Mouse (Mus musculus) kidney, embryonic 16.5 days (tissue): Measurements from ENCODE around the gene Kif16b. TPM values are rescaled to one million over a fixed set of nuclear protein-coding genes. Genes with fewer than 3 reads are reported as not detected.

Experiments used
- ATAC-seq: fragments of 200-750 bp; cut with Nextera tagmentation; 2 replicates; pipeline ENCODE4 v1.8.0; 2017; ENCODE audit warnings: moderate TSS enrichment; ENCODE audit not compliant: low FRiP score, low TSS enrichment
- H3K27ac ChIP-seq: fragments of 300-500 bp; sonication (generic); 2 replicates; pipeline ENCODE4 v1.5.1; 2014; ENCODE audit warnings: low read length
- H3K27me3 ChIP-seq: fragments of 300-500 bp; sonication (generic); 2 replicates; pipeline ENCODE4 v1.6.1; 2014; ENCODE audit warnings: low read length, control low read depth, mixed read lengths; ENCODE audit not compliant: insufficient read depth
- H3K36me3 ChIP-seq: fragments of 300-500 bp; sonication (generic); 2 replicates; pipeline ENCODE4 v1.6.1; 2014; ENCODE audit warnings: low read length, control low read depth, mixed read lengths; ENCODE audit not compliant: insufficient read depth
- H3K4me1 ChIP-seq: fragments of 300-500 bp; sonication (generic); 2 replicates; pipeline ENCODE4 v1.6.1; 2014; ENCODE audit warnings: low read length, control low read depth, mixed read lengths; ENCODE audit not compliant: insufficient read depth
- H3K4me2 ChIP-seq: fragments of 300-500 bp; sonication (generic); replicated peaks from 2 replicates; pipeline ENCODE4 v1.6.1; 2014; ENCODE audit warnings: low read depth, low read length
- H3K4me3 ChIP-seq: fragments of 300-500 bp; sonication (generic); 2 replicates; pipeline ENCODE4 v1.5.1; 2014; ENCODE audit warnings: mild to moderate bottlenecking, low read length
- H3K9ac ChIP-seq: fragments of 300-500 bp; sonication (generic); replicated peaks from 2 replicates; pipeline ENCODE4 v1.6.1; 2014; ENCODE audit warnings: low read length
- H3K9me3 ChIP-seq: fragments of 300-500 bp; sonication (generic); 2 replicates; pipeline ENCODE4 v1.6.1; 2016; ENCODE audit warnings: low read length, control low read depth
- WGBS: fragments of 180-500 bp; shearing (Covaris S2); extraction: QIAGEN DNeasy Blood & Tissue Kit; methylation state at CpG from one replicate; pipeline ENCODE4 v1.1.7; 2014; 5-methylcytosine and 5-hydroxymethylcytosine counted together
- polyA plus RNA-seq: library from polyadenylated mRNA; unstranded; fragments of >200 nt; fragmentation: Nextera tagmentation; extraction: Ambion mirVana; gene quantifications from 2 replicates; pipeline ENCODE4 v1.2.1, GENCODE M21; 2015

The Kif16b gene
- polyA plus RNA-seq, 1 experiment from 2014 or later, result 18.2 TPM

GRCm38 (mm10) chr2:142693461-142693860 lies 207.9 kb downstream of the Kif16b start:
- H3K4me1 ChIP-seq, result no peaks in the 10 kb centered on the region
- no peaks in the 10 kb centered on the region for H3K27me3 ChIP-seq
- no peak overlapping the region for H3K4me3 ChIP-seq
- H3K27ac ChIP-seq, result no peak overlapping the region
- no peak overlapping the region for H3K9ac ChIP-seq
- no peak overlapping the region for H3K4me2 ChIP-seq
- 90% methylated on average over 1 of the region's 1 CpGs for WGBS
- no peaks in the 10 kb centered on the region for H3K36me3 ChIP-seq
- no peak for ATAC-seq
- H3K9me3 ChIP-seq, result no peaks in the 10 kb centered on the region

- no peak overlapping the region for H3K4me3 ChIP-seq
- no peaks in the 10 kb centered on the region for H3K36me3 ChIP-seq
- no peak for ATAC-seq
- no peaks in the 10 kb centered on the region for H3K9me3 ChIP-seq
- H3K4me1 ChIP-seq, result no peaks in the 10 kb centered on the region
- H3K9ac ChIP-seq, result no peak overlapping the region
- H3K4me2 ChIP-seq, result no peak overlapping the region
- H3K27ac ChIP-seq, result no peak overlapping the region
- 84% methylated on average over 2 of the region's 2 CpGs for WGBS
- H3K27me3 ChIP-seq, result no peaks in the 10 kb centered on the region
Observed at GRCm38 (mm10) chr2:142689496-142689895, 211.8 kb downstream of the Kif16b start.

- H3K9me3 ChIP-seq, result no peaks in the 10 kb centered on the region
- 91% methylated on average over 4 of the region's 4 CpGs for WGBS
- no peaks in the 10 kb centered on the region for H3K36me3 ChIP-seq
- ATAC-seq, result no peak
- H3K27ac ChIP-seq, result no peak overlapping the region
- H3K4me1 ChIP-seq, result no peaks in the 10 kb centered on the region
- H3K27me3 ChIP-seq, result no peaks in the 10 kb centered on the region
- no peak overlapping the region for H3K4me3 ChIP-seq
- H3K4me2 ChIP-seq, result no peak overlapping the region
- H3K9ac ChIP-seq, result no peak overlapping the region
Observed at GRCm38 (mm10) chr2:142687936-142688514, 213.3 kb downstream of the Kif16b start.

- H3K4me2 ChIP-seq, result no peak overlapping the region
- H3K9me3 ChIP-seq, result no peaks in the 10 kb centered on the region
- H3K4me1 ChIP-seq, result no peaks in the 10 kb centered on the region
- H3K27ac ChIP-seq, result no peak overlapping the region
- no peaks in the 10 kb centered on the region for H3K36me3 ChIP-seq
- ATAC-seq, result no peak
- WGBS, result 79% methylated on average over 5 of the region's 5 CpGs
- H3K9ac ChIP-seq, result no peak overlapping the region
- no peaks in the 10 kb centered on the region for H3K27me3 ChIP-seq
- no peak overlapping the region for H3K4me3 ChIP-seq
Observed at GRCm38 (mm10) chr2:142682965-142683709, 218.2 kb downstream of the Kif16b start.

- Histone ChIP-seq H3K4me2 (no peak overlapping the region), H3K36me3 (no peaks in the 10 kb centered on the region), H3K27me3 (no peaks in the 10 kb centered on the region), H3K4me1 (no peaks in the 10 kb centered on the region), H3K4me3 (no peak overlapping the region), H3K9me3 (no peaks in the 10 kb centered on the region), H3K9ac (no peak overlapping the region), H3K27ac (no peak overlapping the region)
- 88% methylated on average over 3 of the region's 3 CpGs for WGBS
- ATAC-seq, result no peak
Observed at GRCm38 (mm10) chr2:142668426-142668825, 232.9 kb downstream of the Kif16b start.

- no peaks in the 10 kb centered on the region for H3K36me3 ChIP-seq
- no peak overlapping the region for H3K9ac ChIP-seq
- no peak overlapping the region for H3K4me3 ChIP-seq
- 61% methylated on average over 7 of the region's 7 CpGs for WGBS
- no peaks in the 10 kb centered on the region for H3K4me1 ChIP-seq
- ATAC-seq, result no peak
- no peak overlapping the region for H3K4me2 ChIP-seq
- no peak overlapping the region for H3K27ac ChIP-seq
- no peaks in the 10 kb centered on the region for H3K27me3 ChIP-seq
- no peaks in the 10 kb centered on the region for H3K9me3 ChIP-seq
Observed at GRCm38 (mm10) chr2:142651591-142651990, 249.7 kb downstream of the Kif16b start.

- no peak overlapping the region for H3K4me2 ChIP-seq
- H3K4me3 ChIP-seq, result no peak overlapping the region
- WGBS, result 95% methylated on average over 8 of the region's 8 CpGs
- H3K9ac ChIP-seq, result no peak overlapping the region
- H3K4me1 ChIP-seq, result no peaks in the 10 kb centered on the region
- H3K27ac ChIP-seq, result no peak overlapping the region
- no peaks in the 10 kb centered on the region for H3K9me3 ChIP-seq
- no peaks in the 10 kb centered on the region for H3K27me3 ChIP-seq
- ATAC-seq, result no peak
- no peaks in the 10 kb centered on the region for H3K36me3 ChIP-seq
Observed at GRCm38 (mm10) chr2:142648023-142648453, 253.3 kb downstream of the Kif16b start.

- no peaks in the 10 kb centered on the region for H3K9me3 ChIP-seq
- H3K4me2 ChIP-seq, result no peak overlapping the region
- H3K9ac ChIP-seq, result no peak overlapping the region
- no peak overlapping the region for H3K4me3 ChIP-seq
- no peaks in the 10 kb centered on the region for H3K36me3 ChIP-seq
- no peaks in the 10 kb centered on the region for H3K27me3 ChIP-seq
- WGBS, result 73% methylated on average over 4 of the region's 4 CpGs
- no peaks in the 10 kb centered on the region for H3K4me1 ChIP-seq
- ATAC-seq, result no peak
- H3K27ac ChIP-seq, result no peak overlapping the region
Observed at GRCm38 (mm10) chr2:142646863-142647262, 254.5 kb downstream of the Kif16b start.

- H3K9ac ChIP-seq, result no peak overlapping the region
- no peak overlapping the region for H3K4me2 ChIP-seq
- no peaks in the 10 kb centered on the region for H3K9me3 ChIP-seq
- H3K4me1 ChIP-seq, result no peaks in the 10 kb centered on the region
- H3K27me3 ChIP-seq, result no peaks in the 10 kb centered on the region
- H3K4me3 ChIP-seq, result no peak overlapping the region
- H3K36me3 ChIP-seq, result no peaks in the 10 kb centered on the region
- WGBS, result 85% methylated on average over 2 of the region's 2 CpGs
- H3K27ac ChIP-seq, result no peak overlapping the region
- ATAC-seq, result no peak
Observed at GRCm38 (mm10) chr2:142641766-142642165, 259.6 kb downstream of the Kif16b start.

GRCm38 (mm10) chr2:142635606-142636304 lies 265.6 kb downstream of the Kif16b start:
- H3K4me1 ChIP-seq, result no peaks in the 10 kb centered on the region
- H3K27me3 ChIP-seq, result no peaks in the 10 kb centered on the region
- H3K4me2 ChIP-seq, result no peak overlapping the region
- no peak overlapping the region for H3K9ac ChIP-seq
- WGBS, result 85% methylated on average over 7 of the region's 7 CpGs
- H3K36me3 ChIP-seq, result no peaks in the 10 kb centered on the region
- no peaks in the 10 kb centered on the region for H3K9me3 ChIP-seq
- no peak overlapping the region for H3K27ac ChIP-seq
- ATAC-seq, result no peak
- H3K4me3 ChIP-seq, result no peak overlapping the region
